Mouse (Mus musculus) layer of hippocampus, adult 9-11 months (tissue): Measurements from ENCODE around the gene Cacnb3.

ENCODE experiments used
- DNase-seq: peaks from one replicate; pipeline ENCODE4 v3.0.0; 2022

Gene Cacnb3

DNA sequence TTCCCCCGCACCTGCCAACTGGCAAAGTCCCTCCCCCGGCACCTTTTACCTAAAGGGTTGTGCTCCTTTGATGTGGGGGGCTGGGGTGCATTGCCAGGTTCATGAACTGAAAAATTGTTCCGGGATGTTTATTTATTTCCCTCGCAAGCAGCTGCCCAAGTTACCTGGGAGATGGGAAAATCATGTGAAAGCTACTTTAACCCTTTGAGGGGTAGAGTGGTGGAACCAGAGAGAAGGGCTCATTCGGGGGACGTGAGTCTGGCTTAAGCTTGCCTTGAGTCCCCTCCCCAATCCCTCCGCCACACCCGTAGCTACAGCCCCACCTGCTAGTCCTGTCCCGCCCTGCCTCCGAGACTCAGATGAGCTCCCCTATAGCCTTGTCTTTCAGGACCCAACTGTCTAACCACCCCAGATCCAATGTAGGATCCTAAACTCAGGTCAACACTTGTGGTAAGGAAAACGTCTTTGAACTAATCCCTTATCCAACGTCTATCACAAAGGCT is 20.5 kb upstream of the Cacnb3 start:
- no peak for DNase-seq

DNA sequence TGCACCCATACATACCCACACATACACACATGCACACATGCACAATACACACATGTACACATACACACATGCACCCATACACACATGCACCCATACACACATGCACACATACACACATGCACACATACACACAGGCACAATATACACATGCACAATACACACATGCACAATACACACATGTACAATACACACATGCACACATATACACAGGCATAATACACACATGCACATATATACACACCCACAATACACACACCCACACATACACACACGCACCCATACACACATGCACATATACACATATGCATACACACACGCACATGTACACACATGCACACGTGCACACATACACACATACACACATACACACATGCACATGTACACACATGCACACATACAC is 18.4 kb upstream of the Cacnb3 start:
- DNase-seq: no peak

DNA sequence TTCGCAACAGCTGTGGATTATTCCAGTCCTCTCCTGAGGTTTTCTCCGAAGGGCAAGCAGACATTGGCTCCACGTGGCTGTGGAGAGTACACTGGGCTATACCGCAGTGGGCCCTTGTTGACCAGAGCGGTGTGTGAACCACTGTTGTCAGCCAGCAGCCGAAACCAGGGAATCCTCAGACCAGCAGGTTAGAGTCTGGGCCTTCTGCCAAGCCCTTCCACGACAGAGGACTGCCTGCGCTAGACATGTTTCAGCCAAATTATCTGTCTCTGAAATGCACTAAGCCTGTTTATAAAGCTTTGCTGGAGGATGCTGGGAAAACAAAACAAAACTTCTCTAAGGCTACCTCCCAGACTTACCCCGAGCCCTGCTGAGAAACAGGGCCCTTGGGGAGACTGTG is 16.1 kb upstream of the Cacnb3 start:
- no peak for DNase-seq

DNA sequence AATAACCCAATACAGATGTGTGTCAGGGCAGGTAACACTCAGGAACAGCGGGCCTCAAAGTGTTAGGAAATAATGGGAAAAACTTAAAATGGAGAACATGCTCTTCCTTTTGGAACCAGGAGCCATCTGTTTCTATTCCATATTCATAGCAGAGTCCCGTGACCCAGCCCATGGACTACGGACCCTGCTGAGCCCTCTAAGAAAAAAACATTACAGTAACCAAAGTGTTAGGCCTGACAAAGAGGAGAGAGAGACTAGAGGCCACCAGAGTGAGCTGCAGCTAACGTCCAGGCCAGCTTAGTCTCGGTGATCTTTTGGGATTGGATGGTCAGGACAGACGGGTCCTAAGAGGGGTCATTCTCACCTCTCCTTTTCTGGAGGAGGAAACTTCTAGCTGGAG is 15.7 kb upstream of the Cacnb3 start:
- no peak for DNase-seq

DNA sequence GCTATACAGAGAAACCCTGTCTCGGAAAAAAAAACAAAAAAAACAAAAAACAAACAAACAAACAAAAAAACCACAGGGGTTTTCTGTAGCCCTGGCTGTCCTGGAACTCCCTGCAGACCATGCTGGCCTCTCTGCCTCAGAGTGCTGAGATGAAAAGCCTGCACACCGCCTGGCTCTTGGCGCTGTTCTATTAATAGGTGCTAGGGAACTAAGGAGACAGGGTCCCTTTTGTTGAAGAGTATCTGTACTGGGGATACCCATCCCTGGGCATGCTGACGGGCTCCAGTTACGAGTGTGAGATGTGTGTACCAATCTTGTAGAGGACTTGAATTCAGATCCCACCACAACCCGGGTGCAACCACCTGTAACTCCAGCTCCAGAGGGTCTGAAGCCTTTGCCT is 14.9 kb upstream of the Cacnb3 start:
- no peak for DNase-seq

DNA sequence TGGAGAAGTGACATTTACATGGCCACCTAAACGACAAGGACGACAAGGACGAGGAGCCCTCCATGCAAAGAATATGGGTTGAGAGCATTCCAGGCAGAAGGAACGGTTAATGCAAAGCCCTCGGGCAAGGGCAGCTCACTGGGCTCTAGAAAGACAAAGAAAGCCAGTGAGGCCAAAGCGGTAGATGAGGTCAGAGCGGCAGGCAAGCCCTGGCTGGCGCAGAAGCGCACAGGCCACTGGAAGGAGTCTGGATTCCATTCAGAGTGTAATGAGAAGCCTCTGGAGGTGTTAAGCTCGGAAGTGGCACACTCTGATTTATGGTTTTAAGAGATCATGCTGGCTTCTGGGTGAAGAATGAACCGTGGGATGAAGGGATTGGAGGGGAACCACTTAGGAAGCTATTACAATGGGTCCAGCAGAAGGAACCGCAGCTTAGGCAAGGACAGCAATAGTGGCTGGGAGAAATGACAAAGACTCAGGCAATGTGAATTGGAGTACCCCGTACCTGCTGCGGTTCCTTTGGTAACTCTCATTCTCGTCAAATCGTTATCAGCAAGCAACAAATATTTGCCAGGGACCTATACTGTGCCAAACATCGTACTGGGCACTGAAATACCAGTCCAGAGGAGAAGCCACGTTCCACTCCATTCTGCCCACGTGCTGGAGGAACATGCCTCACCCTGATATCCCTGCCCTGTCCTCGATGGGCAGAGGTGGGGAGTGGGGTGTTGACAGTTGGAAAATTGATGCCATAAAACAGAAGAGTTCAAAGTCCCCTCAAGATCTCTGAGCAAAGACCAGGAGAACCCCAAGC is 14.1 kb upstream of the Cacnb3 start:
- DNase-seq: no peak

DNA sequence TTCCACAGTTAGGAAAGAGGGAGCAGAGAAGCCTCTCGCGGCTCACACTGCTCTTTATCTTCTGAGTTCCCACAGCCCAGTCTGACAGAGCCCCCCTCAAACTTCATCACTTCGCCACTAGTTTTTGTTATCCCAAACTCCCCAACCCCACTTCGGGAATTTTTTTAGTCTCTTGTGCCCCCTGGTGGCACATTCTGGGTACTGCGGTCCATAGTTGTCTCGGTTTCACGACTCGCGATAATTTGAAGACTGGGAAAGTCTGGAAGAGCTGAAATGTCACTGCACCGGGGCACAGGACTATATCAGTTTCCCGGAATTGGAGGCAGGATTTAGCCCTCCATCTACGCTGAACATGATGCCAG is 13.5 kb upstream of the Cacnb3 start:
- no peak for DNase-seq

DNA sequence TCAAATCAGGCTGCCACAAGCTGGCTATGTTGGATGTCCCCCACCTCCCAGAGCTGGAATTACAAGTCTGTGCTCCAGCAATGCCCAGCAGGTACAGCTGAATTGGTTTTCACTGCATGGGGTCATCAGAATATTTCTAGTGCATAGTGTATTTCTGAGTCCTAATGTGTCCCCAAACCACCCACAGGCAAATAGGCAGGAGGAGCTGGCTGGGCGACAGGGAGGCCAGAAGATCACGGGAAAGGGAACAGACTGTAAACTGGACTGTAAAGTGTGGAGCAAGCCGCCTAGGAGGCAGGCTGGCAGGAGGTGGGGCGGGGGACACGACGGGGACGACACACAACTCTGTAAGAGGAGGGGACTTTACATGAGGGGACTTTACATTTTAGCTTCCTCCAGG is 8.4 kb upstream of the Cacnb3 start:
- no peak for DNase-seq

DNA sequence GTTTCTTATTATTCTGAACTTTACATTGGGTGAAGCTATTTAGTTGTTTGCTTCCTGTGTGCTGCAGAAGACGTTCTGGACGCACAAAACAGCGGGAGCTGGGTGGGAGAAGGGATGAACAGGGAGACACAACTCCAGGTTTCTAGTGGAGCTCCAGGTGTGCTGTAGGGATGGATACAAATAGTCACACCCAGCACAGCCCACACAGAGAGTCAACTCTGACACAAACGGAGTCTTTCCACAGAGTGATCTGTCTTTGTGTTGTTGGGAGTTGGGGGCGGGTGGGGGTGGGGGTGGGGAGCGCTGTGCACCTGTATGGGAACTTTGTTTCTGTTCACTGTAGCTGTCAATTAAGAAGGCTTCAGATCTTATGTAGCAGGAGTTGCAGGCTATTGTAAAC is 7.9 kb upstream of the Cacnb3 start:
- no peak for DNase-seq

DNA sequence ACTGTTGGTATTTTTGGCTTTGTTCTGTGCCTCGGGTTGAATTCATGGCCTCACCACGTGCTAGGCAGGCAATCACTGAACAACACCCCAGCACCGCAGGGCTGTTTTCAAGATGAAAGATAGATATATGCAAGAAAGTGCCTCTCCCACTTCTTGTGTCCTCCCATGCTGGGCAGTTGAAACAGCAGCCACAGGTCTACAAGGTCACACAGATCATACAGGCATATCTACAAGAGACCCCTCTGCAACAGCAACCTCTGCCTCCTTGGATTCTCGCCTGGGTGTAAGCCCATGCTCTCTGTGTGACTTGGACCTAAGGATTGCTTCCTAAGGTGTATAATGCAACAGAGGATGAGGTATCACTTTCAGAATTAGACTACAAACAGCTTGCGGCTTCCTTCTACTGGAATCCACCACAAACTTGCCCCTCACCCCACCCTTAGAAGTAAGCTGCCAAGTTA is 7.2 kb upstream of the Cacnb3 start:
- no peak for DNase-seq

DNA sequence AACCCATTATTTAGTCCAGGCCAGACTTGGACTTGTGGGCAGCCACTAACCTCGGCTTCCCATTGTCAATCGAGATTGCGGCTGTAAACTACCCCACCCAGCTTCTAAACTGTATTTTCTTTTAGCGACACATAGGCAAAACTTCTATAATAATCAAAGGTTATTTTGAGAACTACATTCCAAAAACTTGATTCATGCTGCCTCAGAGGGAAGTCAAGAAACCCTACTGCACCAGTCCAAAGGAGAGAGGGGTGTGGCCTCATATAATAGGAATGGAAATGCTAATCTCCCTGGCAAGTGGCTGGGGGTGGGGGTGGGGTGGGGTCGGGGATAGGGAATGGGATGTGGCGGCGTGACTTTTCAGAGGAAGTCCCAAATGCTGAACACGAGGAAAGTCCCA is 4.6 kb upstream of the Cacnb3 start:
- no peak for DNase-seq

DNA sequence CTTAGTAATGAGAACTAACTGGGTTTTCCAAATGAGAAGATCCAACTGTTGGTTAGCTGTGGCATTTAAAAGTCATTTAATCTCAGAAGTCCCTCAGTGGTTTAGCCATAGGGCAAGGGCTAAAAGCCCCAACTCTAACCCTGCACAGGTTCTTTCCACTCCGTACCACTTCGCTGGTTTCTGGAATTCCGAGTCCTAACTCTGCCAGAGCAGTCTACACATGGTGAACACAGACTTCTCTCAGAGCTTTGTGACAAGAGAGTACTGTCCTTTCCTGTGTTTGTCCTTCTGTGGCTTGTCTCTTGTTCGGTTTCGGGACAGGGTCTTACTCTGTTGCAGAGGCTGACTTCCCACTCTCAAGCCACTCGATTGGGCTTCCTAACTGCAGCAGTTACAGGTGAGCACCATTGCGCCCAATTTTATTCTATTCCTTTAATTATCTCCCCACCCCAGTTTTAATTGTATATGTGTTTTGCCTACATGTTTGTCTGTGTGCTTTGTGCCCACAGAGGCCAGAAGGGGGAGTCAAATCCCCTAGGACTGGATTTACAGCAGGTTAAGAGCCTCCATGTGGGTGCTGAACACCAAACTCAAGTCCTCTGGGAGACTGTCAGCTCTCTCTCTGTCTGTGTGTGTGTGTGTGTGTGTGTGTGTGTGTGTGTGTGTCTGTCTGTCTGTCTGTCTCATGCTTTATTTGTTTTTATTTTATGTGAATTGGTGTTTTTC is 4.0 kb upstream of the Cacnb3 start:
- no peak for DNase-seq

DNA sequence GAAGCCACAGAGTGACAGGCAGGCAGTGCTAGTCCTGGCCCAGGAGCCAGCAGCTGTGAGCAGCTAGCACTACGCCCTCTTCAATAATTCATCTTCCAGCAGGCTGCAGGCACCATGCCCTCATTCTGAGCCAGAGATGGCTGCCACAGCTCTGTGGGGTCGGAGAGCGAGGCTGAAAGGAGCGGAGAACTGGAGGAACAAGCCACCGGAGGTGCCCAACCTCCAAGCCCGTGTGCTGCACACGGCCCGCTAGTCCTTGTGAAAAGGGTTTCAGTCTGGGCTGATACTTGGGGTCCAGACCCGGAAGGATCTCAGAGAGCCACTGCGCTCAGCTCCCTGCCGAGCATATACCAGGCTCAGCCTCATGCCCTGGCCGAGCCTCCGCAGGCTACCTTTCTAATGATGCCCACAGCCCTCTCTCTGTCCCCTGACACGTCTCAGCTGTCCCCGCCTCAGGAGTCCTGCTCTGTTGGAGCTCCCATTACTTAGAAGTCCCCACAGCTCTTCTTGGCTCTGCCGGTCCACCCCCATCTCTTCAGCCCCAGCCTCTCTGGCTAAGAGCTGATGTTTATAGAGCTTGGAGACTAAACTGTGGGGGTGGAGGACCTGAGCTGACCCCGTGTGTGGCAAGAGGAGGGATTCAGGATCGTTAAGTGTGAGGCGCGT is 1.9 kb upstream of the Cacnb3 start:
- no peak for DNase-seq

DNA sequence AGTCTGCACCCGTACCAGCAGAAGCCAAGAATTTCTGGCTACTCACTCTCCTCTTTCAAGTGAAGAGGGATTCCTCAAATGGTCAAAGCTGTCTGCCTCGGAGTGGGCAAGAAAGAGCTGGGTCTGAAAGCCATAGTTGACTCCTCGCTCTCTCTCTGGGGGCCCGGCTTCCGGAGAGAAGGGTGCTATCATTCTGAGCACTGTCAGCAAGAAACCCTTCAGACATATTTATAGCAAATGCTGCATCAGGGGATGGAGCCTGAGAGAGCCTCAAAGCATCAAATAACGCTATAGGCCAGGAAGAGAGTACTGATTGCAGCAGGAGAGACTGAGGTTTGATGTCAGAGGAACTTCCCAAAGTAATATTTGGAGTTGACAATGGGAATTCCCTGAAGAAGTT is 1.2 kb upstream of the Cacnb3 start:
- DNase-seq: no peak

DNA sequence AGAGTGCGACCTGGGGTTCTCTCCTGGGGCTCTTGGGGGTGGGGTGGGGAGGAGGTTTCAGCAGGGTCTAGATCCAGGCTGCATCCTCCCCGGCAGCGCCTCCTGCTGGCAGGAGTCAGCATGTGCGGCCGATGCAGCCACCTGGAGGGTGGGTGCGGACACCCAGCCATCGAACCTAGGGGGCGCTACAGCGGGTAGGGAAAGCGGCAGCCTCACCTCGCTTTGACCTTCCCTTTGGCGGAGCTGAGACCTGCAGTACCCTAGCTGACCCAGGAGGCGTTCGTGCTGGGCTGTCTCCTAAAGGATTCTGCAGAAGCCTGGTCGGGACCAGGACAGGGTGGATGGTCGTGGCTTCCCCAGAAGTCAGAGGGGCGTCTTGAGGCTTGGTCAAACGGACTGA is 853 bp downstream of the Cacnb3 start:
- no peak for DNase-seq

DNA sequence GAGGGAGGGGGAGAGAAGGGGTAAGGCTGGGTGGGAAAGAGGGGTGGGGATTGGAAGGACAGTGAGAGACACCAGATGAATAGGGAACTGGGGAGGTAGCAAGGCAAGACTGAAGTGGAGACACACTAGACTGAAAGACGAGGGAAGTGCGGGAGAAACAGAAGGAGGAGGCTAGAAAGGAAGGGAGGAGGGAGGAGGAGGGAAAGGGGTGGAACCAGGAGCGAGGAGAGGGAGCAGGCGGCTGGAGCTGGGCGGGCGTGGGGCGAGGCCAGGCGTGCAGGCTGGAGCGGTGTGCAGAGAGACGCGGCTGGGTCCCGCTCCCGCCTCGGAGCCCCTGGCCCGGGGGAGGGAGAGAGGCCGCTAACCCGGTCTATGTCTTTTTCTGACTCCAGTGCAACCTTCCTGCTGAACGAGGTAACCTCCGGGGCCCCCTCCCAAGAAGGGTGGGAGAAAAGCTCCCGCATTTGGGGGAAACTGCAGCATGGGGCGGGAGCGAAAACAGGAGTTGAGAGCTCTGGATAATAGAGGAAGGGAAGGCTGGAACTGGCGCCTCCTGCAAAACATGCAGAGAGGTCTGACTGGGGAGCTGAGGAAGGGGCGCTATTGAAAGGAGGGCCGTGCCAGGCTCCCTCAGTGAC is 1.6 kb downstream of the Cacnb3 start:
- no peak for DNase-seq

DNA sequence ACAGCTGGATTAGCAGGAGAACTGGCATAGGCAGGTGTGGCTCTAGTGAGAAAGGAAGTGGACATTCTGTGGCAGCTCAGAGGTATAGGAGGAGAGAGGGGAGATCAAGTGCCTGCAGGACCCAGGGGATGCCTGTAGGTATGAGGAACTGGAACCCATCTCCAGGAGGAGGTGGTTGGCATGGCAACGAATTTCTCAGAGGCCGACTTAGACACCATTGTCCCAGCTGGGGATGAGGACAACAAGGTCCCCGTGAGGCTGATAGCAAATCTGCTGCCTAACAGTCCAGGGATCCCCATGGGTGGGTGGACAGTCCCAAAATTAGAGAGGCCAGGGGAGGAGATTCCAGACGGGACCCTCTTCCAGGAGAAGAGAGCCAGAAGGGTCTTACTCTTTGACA is 2.3 kb downstream of the Cacnb3 start:
- no peak for DNase-seq

DNA sequence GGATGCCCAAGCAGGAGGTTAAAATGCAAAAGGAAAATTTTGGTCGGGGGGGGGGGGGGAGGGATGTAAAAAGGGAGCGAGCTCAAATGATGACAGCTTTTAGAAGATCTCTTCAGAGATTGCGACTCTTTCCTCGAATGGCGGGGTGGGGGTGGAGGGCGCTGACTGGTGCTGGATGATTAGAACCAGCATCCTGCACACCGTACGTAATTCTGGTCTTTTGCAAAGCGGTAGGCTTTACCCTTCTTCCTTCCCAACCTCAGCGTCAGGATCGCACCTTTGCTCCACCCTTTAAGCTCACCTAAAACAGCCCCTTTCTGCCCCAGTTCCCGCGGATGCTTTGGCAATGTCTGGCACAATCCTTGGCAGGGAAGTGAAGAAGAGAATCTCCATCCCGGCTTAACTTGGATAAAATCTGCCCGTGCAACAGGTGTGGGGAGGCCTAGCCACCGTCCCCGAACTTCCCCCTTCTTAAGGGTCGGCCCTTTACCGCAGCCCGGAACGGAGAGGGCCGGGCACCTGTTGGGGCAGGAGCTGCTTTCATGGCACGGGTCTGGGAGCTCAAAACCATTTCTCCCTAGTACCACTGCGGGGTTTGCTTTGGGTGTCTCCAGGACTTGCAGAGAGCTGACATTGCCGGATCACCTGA is 3.3 kb downstream of the Cacnb3 start:
- DNase-seq: no peak

DNA sequence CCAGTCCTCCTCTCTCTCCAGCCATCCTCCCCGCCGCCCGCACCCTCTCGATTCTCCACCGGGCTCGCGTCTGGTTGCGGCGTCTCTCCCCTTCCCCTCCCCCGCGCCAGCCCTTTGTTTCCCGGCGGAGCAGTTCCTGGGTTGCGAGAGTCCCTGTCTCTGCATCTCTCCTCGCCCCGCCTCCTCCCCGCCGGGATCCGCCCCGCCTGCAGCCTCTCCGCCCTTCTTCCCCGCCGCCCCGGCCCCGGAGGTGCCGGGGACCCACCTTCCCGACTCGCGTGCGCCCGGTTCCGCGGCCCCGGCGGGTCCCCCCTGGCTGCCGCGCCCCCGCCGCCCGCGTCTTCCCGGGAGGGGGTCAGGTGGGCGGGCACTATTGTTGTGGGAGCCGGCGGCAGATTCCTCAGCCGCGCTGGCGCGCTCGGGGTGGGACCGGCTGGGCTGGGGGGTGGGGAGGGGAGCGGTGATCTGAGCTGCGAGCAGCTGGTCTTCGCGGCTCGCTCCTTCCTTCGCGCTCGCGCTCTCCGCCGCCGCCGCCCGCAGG is 4.0 kb downstream of the Cacnb3 start:
- DNase-seq: peak; percentile 80

DNA sequence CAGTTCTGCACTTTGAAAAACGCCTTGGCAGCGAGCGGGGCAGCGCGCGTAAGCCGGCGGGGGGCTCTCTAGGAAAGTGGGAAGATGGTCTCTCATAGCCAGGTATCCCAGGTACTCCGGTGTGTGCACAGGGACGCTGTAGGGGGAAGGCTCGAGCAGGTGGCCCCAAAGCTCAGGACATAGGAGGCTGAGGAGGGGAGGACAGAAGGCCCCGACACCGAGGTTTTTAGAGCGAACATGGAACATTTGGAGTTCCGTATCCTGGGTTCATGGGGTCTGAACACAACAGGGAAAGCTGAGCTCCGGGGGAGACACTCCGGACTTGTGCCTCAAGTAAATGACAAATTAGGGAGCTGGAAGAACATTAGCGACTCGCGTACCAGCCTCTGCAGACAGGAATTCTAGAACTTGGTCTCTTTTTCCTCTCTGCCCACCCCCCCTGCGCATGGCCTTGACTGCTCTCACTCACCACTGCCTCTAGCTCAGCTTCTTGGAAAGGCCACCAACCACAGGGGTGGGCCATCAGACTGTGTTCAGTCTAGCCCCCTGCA is 4.7 kb downstream of the Cacnb3 start:
- no peak for DNase-seq

DNA sequence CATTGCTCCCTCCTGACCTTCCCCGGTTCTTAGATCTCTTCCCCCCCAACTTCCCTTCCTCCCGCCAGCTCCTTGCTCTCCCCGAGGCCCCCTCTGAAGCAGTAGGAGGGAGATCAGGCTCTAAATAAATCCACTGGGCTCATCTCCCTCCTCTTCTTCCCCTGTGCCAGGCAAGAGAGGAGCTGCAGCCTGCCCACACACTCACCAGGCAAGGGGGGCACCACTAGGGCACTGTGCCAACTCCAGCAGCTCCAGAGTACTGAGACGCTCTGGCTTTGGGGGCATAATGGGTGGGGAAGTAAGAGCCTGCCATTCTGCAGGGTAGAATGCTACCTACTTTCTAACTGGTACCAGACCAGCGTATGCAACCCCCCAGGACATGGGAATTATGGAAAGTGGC is 5.9 kb downstream of the Cacnb3 start:
- DNase-seq: peak; percentile 56

DNA sequence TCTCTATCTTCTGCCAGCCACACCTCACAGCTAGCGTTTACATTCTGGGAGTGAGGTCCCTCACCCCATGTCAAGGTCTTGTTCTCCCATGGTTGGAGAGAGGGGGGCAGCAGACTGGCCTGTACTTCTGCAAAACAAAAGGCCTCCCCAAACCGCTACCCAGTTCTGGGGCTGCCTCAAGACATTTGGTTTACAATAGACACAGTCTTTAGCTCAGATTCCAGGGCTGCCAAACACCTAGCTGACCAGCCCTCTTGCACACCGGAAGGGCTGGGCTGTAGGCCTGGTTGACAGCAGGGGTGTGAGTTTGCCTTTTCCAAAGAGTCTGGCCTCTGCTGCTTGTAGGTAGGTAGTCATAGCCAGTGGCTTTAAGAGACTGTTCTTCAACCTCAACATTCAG is 6.5 kb downstream of the Cacnb3 start:
- no peak for DNase-seq
